In the genomic region with DNA sequence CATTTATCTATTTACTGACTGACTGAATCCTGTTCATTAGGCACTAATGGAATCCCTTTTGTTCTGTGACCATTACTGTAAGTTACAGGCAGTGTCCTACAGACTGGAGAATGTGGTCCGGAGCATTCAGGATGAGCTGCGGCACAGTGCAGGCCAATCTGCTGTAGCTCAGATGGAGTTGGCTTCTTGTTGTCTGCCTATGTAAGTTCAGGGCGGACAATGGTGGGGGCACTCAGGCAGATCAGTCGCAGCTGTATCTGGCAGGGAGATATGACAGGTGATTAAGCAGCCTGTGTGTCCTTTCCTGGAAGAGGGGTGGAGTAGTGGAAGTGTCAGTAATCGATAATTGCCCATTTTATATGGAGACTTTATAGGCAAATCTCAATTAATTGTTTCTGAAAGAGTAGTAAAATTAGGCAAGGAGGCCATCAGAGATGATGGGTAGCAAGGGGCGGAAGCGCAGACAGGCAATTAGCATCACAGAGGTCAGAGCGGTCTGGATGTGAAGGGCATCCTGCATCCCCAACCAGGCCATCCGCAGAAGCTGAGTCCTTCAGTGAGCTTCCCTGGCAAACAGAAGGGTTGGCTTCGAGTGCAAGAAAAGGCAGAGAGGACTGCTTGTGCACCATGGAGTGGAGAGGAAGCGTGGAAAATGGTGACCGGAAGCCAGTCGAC, we compare ENCODE assay signal across 24 mouse cellular contexts.
"Had no signal": no experiment of that assay in that cellular context is flagged by ENCODE, and none has a peak within 500 bp of the region (broad histone marks: within the 10 kb centered on the region; RNA-seq: fewer than 3 reads in every experiment).

No protein-coding gene starts in this region.

- DNase-seq: gastrocnemius, postnatal 14 days; gastrocnemius, postnatal 36 days; heart, adult 11 months; heart, adult 2 months; heart, postnatal 10 days; heart, postnatal 4 days; kidney, adult 18-20 months; kidney, adult 8-10 months; kidney, postnatal 10 days; kidney, postnatal 36 days; layer of hippocampus, adult 9-11 months; layer of hippocampus, postnatal 36 days; left cerebral cortex, postnatal 4 days; liver, embryonic 13.5 days had no signal

- H3K27me3 ChIP-seq: hindbrain, embryonic 13.5 days; intestine, embryonic 15.5 days; liver, embryonic 13.5 days had no signal

- H3K9me3 ChIP-seq: heart, embryonic 10.5 days; hindbrain, embryonic 10.5 days; hindbrain, embryonic 13.5 days; intestine, embryonic 15.5 days; limb, embryonic 13.5 days; limb, embryonic 15.5 days had no signal

- H3K4me2 ChIP-seq: heart, embryonic 12.5 days; hindbrain, embryonic 13.5 days; intestine, embryonic 15.5 days; limb, embryonic 13.5 days; limb, embryonic 15.5 days; liver, embryonic 13.5 days had no signal

- H3K27ac ChIP-seq: heart, adult 2 months; heart, embryonic 10.5 days; hindbrain, embryonic 10.5 days; hindbrain, embryonic 13.5 days; intestine, embryonic 15.5 days; limb, embryonic 13.5 days; limb, embryonic 15.5 days; liver, embryonic 13.5 days had no signal

- ATAC-seq: hindbrain, embryonic 16.5 days; inflammation-experienced regulatory T-cells, adult 6 months; intestine, embryonic 15.5 days; intestine, postnatal 0 days had no signal

- H3K4me3 ChIP-seq: heart, adult 2 months; heart, embryonic 10.5 days; heart, embryonic 12.5 days; hindbrain, embryonic 10.5 days; hindbrain, embryonic 13.5 days; intestine, embryonic 15.5 days; limb, embryonic 13.5 days; limb, embryonic 15.5 days; liver, embryonic 13.5 days had no signal

- H3K36me3 ChIP-seq: heart, embryonic 10.5 days; heart, embryonic 12.5 days; hindbrain, embryonic 10.5 days; hindbrain, embryonic 13.5 days; intestine, embryonic 15.5 days; limb, embryonic 13.5 days; limb, embryonic 15.5 days; liver, embryonic 13.5 days had no signal

- H3K4me1 ChIP-seq: heart, embryonic 10.5 days; heart, embryonic 12.5 days; intestine, embryonic 15.5 days; limb, embryonic 15.5 days; liver, embryonic 13.5 days had no signal

- H3K9ac ChIP-seq: heart, embryonic 12.5 days; hindbrain, embryonic 13.5 days; intestine, embryonic 15.5 days; limb, embryonic 13.5 days; limb, embryonic 15.5 days; liver, embryonic 13.5 days had no signal
